Mouse (Mus musculus) embryonic facial prominence, embryonic 14.5 days (tissue): Measurements from ENCODE around the gene Chtop. TPM values are rescaled to one million over a fixed set of nuclear protein-coding genes. Genes with fewer than 3 reads are reported as not detected.

Source experiments
- ATAC-seq: fragments of 200-750 bp; cut with Nextera tagmentation; 2 replicates; pipeline ENCODE4 v1.8.0; 2017; ENCODE audit warnings: low read depth, moderate number of reproducible peaks, moderate TSS enrichment
- DNase-seq: peaks from one replicate; pipeline ENCODE4 v3.0.0-alpha.2; 2015; ENCODE audit warnings: low spot score
- H3K27ac ChIP-seq: fragments of 300-500 bp; sonication (generic); replicated peaks from 2 replicates; pipeline ENCODE4 v1.5.1; 2014; ENCODE audit warnings: low read depth, mild to moderate bottlenecking, low read length, moderate library complexity
- H3K27me3 ChIP-seq: fragments of 300-500 bp; sonication (generic); replicated peaks from 2 replicates; pipeline ENCODE4 v1.6.1; 2014; ENCODE audit warnings: low read length; ENCODE audit not compliant: control insufficient read depth, insufficient read depth
- H3K36me3 ChIP-seq: fragments of 300-500 bp; sonication (generic); 2 replicates; pipeline ENCODE4 v1.6.1; 2014; ENCODE audit warnings: low read length, mixed read lengths; ENCODE audit not compliant: control insufficient read depth, insufficient read depth
- H3K4me1 ChIP-seq: fragments of 300-500 bp; sonication (generic); 2 replicates; pipeline ENCODE4 v1.6.1; 2014; ENCODE audit warnings: antibody characterized with exemption, low read length; ENCODE audit not compliant: control insufficient read depth, insufficient read depth
- H3K4me2 ChIP-seq: fragments of 300-500 bp; sonication (generic); 2 replicates; pipeline ENCODE4 v1.6.1; 2014; ENCODE audit warnings: low read depth, mild to moderate bottlenecking, low read length, moderate library complexity, mixed read lengths
- H3K4me3 ChIP-seq: fragments of 300-500 bp; sonication (generic); 2 replicates; pipeline ENCODE4 v1.5.1; 2014; ENCODE audit warnings: low read depth, mild to moderate bottlenecking, low read length
- H3K9ac ChIP-seq: fragments of 300-500 bp; sonication (generic); 2 replicates; pipeline ENCODE4 v1.6.1; 2014; ENCODE audit warnings: low read depth, mild to moderate bottlenecking, low read length, moderate library complexity, mixed read lengths
- H3K9me3 ChIP-seq: fragments of 300-500 bp; sonication (generic); 2 replicates; pipeline ENCODE4 v1.6.1; 2016; ENCODE audit warnings: low read length; ENCODE audit not compliant: control insufficient read depth
- WGBS: fragments of 180-500 bp; shearing (Covaris S2); extraction: QIAGEN DNeasy Blood & Tissue Kit; methylation state at CpG from one replicate; pipeline ENCODE4 v1.1.7; 2014; 5-methylcytosine and 5-hydroxymethylcytosine counted together
- polyA plus RNA-seq: library from polyadenylated mRNA; unstranded; fragments of >200 nt; fragmentation: Nextera tagmentation; extraction: Ambion mirVana; gene quantifications from 2 replicates; pipeline ENCODE4 v1.2.1, GENCODE M21; 2014

Gene Chtop
- polyA plus RNA-seq, 1 experiment from 2014 or later, result 92.1 TPM

- peak within 1 kb of the TSS; percentile 68 for H3K4me2 ChIP-seq
- peaks cover 6% of the 10 kb centered on the region; the same call in 1 of the 2 replicates for H3K4me1 ChIP-seq
- DNase-seq (peak; percentile 99), ATAC-seq (peak; percentile 99)
- under 1% methylated on average over 45 of the region's 45 CpGs for WGBS
- peak within 1 kb of the TSS; percentile 94 for H3K9ac ChIP-seq
- H3K27ac ChIP-seq, result peak within 1 kb of the TSS; percentile 94
- peak within 1 kb of the TSS; percentile 95 for H3K4me3 ChIP-seq
- H3K36me3 ChIP-seq, result peaks cover 35% of the 10 kb centered on the region
- no peaks in the 10 kb centered on the region for H3K27me3 ChIP-seq
- H3K9me3 ChIP-seq, result no peaks in the 10 kb centered on the region
Measured at GRCm38 (mm10) chr3:90475831-90476611, 33.3 kb downstream of the Chtop start, which contains the start of gene Ilf2. Gene Ilf2 (plus strand): TSS chr3:90476126.

- H3K4me3 ChIP-seq, result peak overlapping the region; percentile 39
- WGBS, result 38% methylated on average over 15 of the region's 16 CpGs
- peaks cover 28% of the 10 kb centered on the region for H3K36me3 ChIP-seq
- DNase-seq (no peak), ATAC-seq (peak; percentile 1; the same call in 1 of the 2 replicates)
- no peaks in the 10 kb centered on the region for H3K9me3 ChIP-seq
- H3K27me3 ChIP-seq, result no peaks in the 10 kb centered on the region
- H3K27ac ChIP-seq, result no peak overlapping the region
- H3K4me2 ChIP-seq, result peak overlapping the region; percentile 49
- H3K4me1 ChIP-seq, result peaks cover 6% of the 10 kb centered on the region; the same call in 1 of the 2 replicates
- no peak overlapping the region for H3K9ac ChIP-seq
Measured at GRCm38 (mm10) chr3:90475151-90475830, 34.0 kb downstream of the Chtop start.

- H3K9me3 ChIP-seq, result no peaks in the 10 kb centered on the region
- 37% methylated on average over 3 of the region's 3 CpGs for WGBS
- H3K27me3 ChIP-seq, result no peaks in the 10 kb centered on the region
- no peak overlapping the region for H3K4me3 ChIP-seq
- no peak for ATAC-seq
- H3K4me2 ChIP-seq, result no peak overlapping the region
- H3K27ac ChIP-seq, result no peak overlapping the region
- H3K36me3 ChIP-seq, result no peaks in the 10 kb centered on the region
- H3K4me1 ChIP-seq, result peaks cover 4% of the 10 kb centered on the region; the same call in 1 of the 2 replicates
- DNase-seq, result no peak
- no peak overlapping the region for H3K9ac ChIP-seq
Measured at GRCm38 (mm10) chr3:90472213-90472612, 37.1 kb downstream of the Chtop start.

- 92% methylated on average over 10 of the region's 10 CpGs for WGBS
- no peaks in the 10 kb centered on the region for H3K4me1 ChIP-seq
- H3K9me3 ChIP-seq, result no peaks in the 10 kb centered on the region
- DNase-seq (no peak), ATAC-seq (no peak)
- peaks cover 36% of the 10 kb centered on the region for H3K27me3 ChIP-seq
- no peaks in the 10 kb centered on the region for H3K36me3 ChIP-seq
- H3K27ac ChIP-seq, result no peak overlapping the region
- no peak overlapping the region for H3K9ac ChIP-seq
- no peak overlapping the region for H3K4me3 ChIP-seq
- H3K4me2 ChIP-seq, result no peak overlapping the region
Measured at GRCm38 (mm10) chr3:90467618-90468300, 41.5 kb downstream of the Chtop start.

- DNase-seq (peak; percentile 73), ATAC-seq (peak; percentile 48; the same call in 1 of the 2 replicates)
- no peaks in the 10 kb centered on the region for H3K36me3 ChIP-seq
- H3K4me1 ChIP-seq, result no peaks in the 10 kb centered on the region
- H3K27ac ChIP-seq, result no peak overlapping the region
- H3K4me3 ChIP-seq, result peak overlapping the region; percentile 48
- H3K4me2 ChIP-seq, result peak overlapping the region; percentile 96
- H3K9ac ChIP-seq, result peak overlapping the region; percentile 60; the same call in 1 of the 2 replicates
- H3K27me3 ChIP-seq, result peaks cover 41% of the 10 kb centered on the region
- WGBS, result under 1% methylated on average over 15 of the region's 15 CpGs
- no peaks in the 10 kb centered on the region for H3K9me3 ChIP-seq
Measured at GRCm38 (mm10) chr3:90466311-90466766, 43.0 kb downstream of the Chtop start.

GRCm38 (mm10) chr3:90465686-90466310 is 43.5 kb downstream of the Chtop start, which contains the start of gene Npr1:
Gene Npr1 (minus strand): TSS chr3:90465866.
- peak; percentile 19 for DNase-seq
- H3K27me3 ChIP-seq, result peaks cover 41% of the 10 kb centered on the region

GRCm38 (mm10) chr3:90465081-90465685 is 44.1 kb downstream of the Chtop start:
- H3K27me3 ChIP-seq, result peaks cover 41% of the 10 kb centered on the region
- WGBS, result 2% methylated on average over 50 of the region's 75 CpGs
- no peaks in the 10 kb centered on the region for H3K36me3 ChIP-seq
- peak overlapping the region; percentile 48 for H3K4me3 ChIP-seq
- peak overlapping the region; percentile 60 for H3K9ac ChIP-seq
- no peaks in the 10 kb centered on the region for H3K9me3 ChIP-seq
- no peak for DNase-seq
- no peaks in the 10 kb centered on the region for H3K4me1 ChIP-seq
- no peak overlapping the region for H3K27ac ChIP-seq
- ATAC-seq, result peak; percentile 32
- peak overlapping the region; percentile 96 for H3K4me2 ChIP-seq

More at GRCm38 (mm10) chr3:90465686-90466310, 43.5 kb downstream of the Chtop start, which contains the start of gene Npr1:
- peak; percentile 42 for ATAC-seq
- H3K9ac ChIP-seq, result peak within 1 kb of the TSS; percentile 60
- no peaks in the 10 kb centered on the region for H3K9me3 ChIP-seq
- no peaks in the 10 kb centered on the region for H3K36me3 ChIP-seq
- no peak within 1 kb of the TSS for H3K27ac ChIP-seq
- peak within 1 kb of the TSS; percentile 96 for H3K4me2 ChIP-seq
- WGBS, result under 1% methylated on average over 14 of the region's 49 CpGs
- no peaks in the 10 kb centered on the region for H3K4me1 ChIP-seq
- peak within 1 kb of the TSS; percentile 48 for H3K4me3 ChIP-seq
